Mouse (Mus musculus) midbrain, embryonic 10.5 days (tissue): ENCODE data around the gene Ccdc85b. TPM values are rescaled to one million over a fixed set of nuclear protein-coding genes. Genes with fewer than 3 reads are reported as not detected.
A peak's percentile ranks its signal among the peaks of the same experiment; 100 is the strongest.

Experiments used
- DNase-seq: peaks from one replicate; pipeline ENCODE4 v3.0.0-alpha.2; 2017; ENCODE audit warnings: low spot score
- H3K27ac ChIP-seq: fragments of 300-500 bp; sonication (generic); replicated peaks from 2 replicates; pipeline ENCODE4 v1.5.1; 2016; ENCODE audit warnings: mild to moderate bottlenecking
- H3K27me3 ChIP-seq: fragments of 300-500 bp; sonication (generic); 2 replicates; pipeline ENCODE4 v1.6.1; 2016; ENCODE audit warnings: low read depth, mild to moderate bottlenecking; ENCODE audit not compliant: poor library complexity, severe bottlenecking
- H3K36me3 ChIP-seq: fragments of 300-500 bp; sonication (generic); 2 replicates; pipeline ENCODE4 v1.6.1; 2016; ENCODE audit warnings: mild to moderate bottlenecking, moderate library complexity
- H3K4me1 ChIP-seq: fragments of 300-500 bp; sonication (generic); 2 replicates; pipeline ENCODE4 v1.6.1; 2016
- H3K4me3 ChIP-seq: fragments of 300-500 bp; sonication (generic); 2 replicates; pipeline ENCODE4 v1.5.1; 2016; ENCODE audit warnings: mild to moderate bottlenecking, moderate library complexity
- H3K9me3 ChIP-seq: fragments of 300-500 bp; sonication (generic); replicated peaks from 2 replicates; pipeline ENCODE4 v1.6.1; 2016; ENCODE audit warnings: mild to moderate bottlenecking
- WGBS: fragments of 180-500 bp; shearing (Covaris S2); methylation state at CpG from one replicate; pipeline ENCODE4 v1.1.7; 2016; 5-methylcytosine and 5-hydroxymethylcytosine counted together
- polyA plus RNA-seq: library from polyadenylated mRNA; unstranded; fragments of >200 nt; fragmentation: Nextera tagmentation; extraction: Ambion mirVana; gene quantifications from 2 replicates; pipeline ENCODE4 v1.2.1, GENCODE M21; 2016

The Ccdc85b gene
- polyA plus RNA-seq, 1 experiment from 2014 or later, result 6.0 TPM

DNA sequence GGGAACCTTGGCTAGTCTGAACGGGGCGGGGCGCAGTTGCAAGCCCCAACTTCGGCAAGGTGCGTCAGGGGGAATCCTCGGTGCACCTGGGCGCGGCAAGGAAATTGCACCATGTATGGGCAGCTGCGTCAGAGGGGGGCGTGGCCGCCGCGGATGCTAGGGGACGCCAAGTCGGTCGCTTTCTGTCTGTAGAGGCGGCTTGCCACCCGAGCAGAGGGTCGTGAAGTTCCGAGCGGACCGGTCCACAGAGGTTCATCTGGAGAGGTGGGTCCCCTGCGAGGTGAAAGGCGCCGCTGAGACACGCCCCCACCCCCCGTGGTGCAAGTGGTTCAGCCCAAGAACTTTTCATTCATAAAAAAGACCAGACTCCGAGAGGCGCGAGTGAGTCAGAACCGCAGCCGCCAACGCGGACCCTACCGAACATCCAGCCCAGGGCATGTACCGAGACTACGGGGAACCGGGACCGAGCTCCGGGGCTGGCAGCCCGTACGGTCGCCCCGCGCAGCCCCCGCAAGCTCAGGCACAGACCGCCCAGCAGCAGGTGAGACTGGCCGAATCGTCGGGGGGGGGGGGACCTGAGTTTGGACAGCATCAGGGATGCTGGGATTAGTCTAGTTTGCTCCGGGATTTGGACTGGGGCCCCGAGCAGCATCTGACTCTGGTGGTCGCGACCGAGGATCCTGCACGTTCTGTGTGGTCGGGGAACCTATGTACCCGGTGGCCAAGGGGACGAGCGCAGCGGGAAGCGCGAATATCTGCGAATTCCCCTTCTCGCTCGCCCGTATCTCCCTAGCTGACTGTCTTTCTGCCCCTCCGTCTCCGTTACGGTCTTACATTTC lies 10.0 kb downstream of the Ccdc85b start, which contains the start of gene Fosl1:
Gene Fosl1 (plus strand): TSS at position 33 of the 839 bp plus-strand sequence.
- under 1% methylated on average over 70 of the region's 70 CpGs for WGBS
- Histone ChIP-seq H3K36me3 (no peaks in the 10 kb centered on the region), H3K27me3 (peaks cover 78% of the 10 kb centered on the region), H3K9me3 (0 out of 2 replicates have a peak, but pooled peaks cover 4% of the 10 kb centered on the region), H3K4me1 (peaks cover 22% of the 10 kb centered on the region), H3K4me3 (peak within 1 kb of the TSS; percentile 70), H3K27ac (peak within 1 kb of the TSS; percentile 46; the same call in 1 of the 2 replicates)
- peak; percentile 56 for DNase-seq

DNA sequence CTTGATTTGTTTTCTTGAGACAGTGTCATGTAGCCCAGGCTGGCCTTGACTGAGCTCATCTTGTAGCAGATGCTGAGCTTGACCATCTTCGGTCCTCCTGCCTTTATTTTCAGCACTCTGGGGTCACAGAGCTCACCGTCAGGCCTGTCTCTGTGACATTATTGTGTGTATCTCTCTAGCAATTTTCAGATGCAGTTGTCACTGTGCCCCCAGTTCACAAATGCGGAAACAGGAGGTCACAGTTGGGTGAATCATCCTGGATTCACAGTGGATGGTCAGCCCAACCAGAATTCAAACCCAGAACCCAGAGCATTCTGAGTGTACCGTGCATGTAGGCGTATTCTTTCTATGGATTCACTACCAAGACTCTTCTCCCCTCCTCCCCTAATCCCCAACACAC lies 11.9 kb downstream of the Ccdc85b start:
- Histone ChIP-seq H3K4me3 (no peak overlapping the region), H3K27ac (no peak overlapping the region), H3K4me1 (peaks cover 22% of the 10 kb centered on the region), H3K36me3 (no peaks in the 10 kb centered on the region), H3K27me3 (peaks cover 65% of the 10 kb centered on the region), H3K9me3 (0 out of 2 replicates have a peak, but pooled peaks cover 4% of the 10 kb centered on the region)
- no peak for DNase-seq
- WGBS, result 91% methylated on average over 5 of the region's 5 CpGs

DNA sequence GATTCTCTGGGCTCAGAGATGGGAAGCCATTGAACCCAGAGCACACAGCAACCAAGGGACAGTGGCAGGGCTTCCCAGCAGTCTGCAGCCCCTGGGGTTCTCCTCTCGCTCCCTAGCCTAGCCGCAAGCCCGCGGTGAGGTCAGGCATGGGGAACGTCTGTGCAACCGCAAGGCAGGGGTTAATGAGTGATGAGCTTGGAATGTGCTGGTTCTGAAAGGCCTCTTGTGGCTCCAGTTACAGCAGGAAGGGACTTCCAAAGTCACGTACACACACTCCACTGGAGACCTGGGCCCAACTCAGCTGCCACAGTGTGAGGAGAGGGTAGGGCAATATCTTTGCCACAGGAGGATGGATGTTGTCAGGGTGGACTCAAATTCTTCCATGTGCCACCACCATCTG lies 12.7 kb downstream of the Ccdc85b start:
- H3K4me3 ChIP-seq, result no peak overlapping the region
- no peaks in the 10 kb centered on the region for H3K36me3 ChIP-seq
- 48% methylated on average over 7 of the region's 7 CpGs for WGBS
- peaks cover 57% of the 10 kb centered on the region for H3K27me3 ChIP-seq
- H3K27ac ChIP-seq, result no peak overlapping the region
- H3K9me3 ChIP-seq, result peaks cover 10% of the 10 kb centered on the region; the same call in 1 of the 2 replicates
- peaks cover 22% of the 10 kb centered on the region for H3K4me1 ChIP-seq
- no peak for DNase-seq

DNA sequence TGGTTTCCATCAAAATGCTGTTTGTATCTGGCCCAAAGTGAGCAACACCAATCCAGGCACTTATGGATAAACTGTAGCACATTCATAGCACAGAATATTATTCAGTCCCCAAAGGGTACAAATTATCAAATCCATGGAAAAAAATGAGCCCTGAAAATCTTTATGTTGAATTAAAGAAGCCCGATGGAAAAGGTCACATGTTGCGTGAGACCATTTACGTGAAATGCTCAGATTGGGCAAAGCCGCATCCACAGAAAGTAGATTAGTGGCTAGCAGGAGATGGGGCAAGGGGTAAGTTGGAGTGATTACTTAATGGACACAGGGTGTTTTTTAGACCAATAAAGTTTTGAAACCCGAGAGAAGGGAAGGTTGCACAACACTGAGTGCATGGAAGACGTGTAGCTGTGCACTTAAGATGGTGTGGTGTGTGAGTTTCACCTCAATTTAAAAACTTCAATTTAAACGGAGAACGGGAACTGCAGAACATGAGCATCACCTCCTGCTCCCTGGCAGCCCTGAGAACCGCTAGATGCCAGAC lies 13.3 kb downstream of the Ccdc85b start:
- no peak overlapping the region for H3K27ac ChIP-seq
- peaks cover 52% of the 10 kb centered on the region for H3K27me3 ChIP-seq
- H3K4me3 ChIP-seq, result no peak overlapping the region
- H3K9me3 ChIP-seq, result peaks cover 11% of the 10 kb centered on the region; the same call in 1 of the 2 replicates
- no peak for DNase-seq
- no peaks in the 10 kb centered on the region for H3K36me3 ChIP-seq
- 72% methylated on average over 9 of the region's 9 CpGs for WGBS
- H3K4me1 ChIP-seq, result peaks cover 22% of the 10 kb centered on the region

DNA sequence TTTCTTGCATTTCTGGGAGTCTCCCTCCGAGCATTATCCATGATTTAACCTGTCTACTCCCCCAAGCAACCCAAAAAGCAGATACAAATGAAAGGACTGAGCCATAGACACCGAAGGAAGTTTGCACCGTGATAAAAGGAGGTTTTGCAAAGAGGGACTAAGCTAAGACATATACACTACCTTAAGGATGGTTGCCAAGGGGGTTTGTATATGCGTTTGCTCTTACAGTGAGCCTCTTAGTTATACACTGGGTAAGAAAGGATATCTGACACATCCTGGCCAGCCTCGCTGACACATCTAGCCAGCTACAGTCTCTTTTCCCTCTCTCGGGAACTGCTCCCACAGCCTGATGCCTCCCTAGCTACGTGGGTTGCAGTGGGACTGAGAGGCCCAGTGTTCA lies 23.7 kb downstream of the Ccdc85b start:
- Histone ChIP-seq H3K27me3 (no peaks in the 10 kb centered on the region), H3K9me3 (no peaks in the 10 kb centered on the region), H3K4me1 (peaks cover 16% of the 10 kb centered on the region), H3K4me3 (peak overlapping the region; percentile 41; the same call in 1 of the 2 replicates), H3K27ac (0 out of 2 replicates have a peak overlapping the region, but pooled peaks have one; percentile 77), H3K36me3 (no peaks in the 10 kb centered on the region)
- no peak for DNase-seq
- WGBS, result 71% methylated on average over 7 of the region's 7 CpGs

DNA sequence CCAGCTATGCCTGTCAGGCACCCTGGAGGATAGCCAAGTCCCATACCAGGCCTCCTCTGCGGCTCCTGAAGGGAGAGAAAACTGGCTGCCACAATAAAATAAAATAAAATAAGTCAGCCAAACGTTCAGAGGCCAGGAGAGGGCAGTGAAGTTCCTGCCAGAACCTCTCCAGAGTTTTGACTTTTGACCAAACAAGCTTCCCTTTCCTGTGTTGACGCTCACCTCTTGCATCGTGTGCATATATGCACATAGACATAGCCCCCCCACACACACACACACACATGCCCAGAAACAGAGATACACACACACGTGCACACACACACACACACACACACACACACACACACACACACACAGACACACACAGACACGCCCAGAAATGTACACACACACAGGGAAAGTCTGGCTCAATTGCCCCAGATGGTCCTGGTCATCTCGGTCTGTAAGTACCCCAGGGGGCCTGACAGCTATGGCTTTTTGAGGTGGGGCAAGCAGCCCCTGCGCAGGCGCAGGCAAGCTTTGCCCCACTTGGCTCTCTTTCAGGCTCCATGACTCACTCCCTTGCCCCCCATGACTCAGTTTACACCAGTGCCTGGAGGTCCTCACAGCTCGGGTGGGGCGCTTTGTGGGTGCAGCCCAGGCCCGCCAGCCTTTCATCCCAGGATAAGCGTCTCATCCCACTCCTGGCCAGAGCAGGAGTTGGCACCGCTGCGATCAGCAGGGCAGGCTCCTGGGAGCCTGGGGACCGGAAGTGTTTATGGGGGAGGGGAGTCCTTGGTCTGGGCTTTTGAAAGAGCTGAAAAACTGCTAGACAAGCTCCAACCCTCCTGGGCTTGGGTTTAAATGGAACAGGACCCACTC lies 24.5 kb downstream of the Ccdc85b start:
- Histone ChIP-seq H3K27me3 (no peaks in the 10 kb centered on the region), H3K4me1 (peaks cover 16% of the 10 kb centered on the region), H3K9me3 (no peaks in the 10 kb centered on the region), H3K27ac (peak overlapping the region; percentile 77), H3K36me3 (no peaks in the 10 kb centered on the region), H3K4me3 (peak overlapping the region; percentile 41)
- peak; percentile 33 for DNase-seq
- 22% methylated on average over 16 of the region's 16 CpGs for WGBS

DNA sequence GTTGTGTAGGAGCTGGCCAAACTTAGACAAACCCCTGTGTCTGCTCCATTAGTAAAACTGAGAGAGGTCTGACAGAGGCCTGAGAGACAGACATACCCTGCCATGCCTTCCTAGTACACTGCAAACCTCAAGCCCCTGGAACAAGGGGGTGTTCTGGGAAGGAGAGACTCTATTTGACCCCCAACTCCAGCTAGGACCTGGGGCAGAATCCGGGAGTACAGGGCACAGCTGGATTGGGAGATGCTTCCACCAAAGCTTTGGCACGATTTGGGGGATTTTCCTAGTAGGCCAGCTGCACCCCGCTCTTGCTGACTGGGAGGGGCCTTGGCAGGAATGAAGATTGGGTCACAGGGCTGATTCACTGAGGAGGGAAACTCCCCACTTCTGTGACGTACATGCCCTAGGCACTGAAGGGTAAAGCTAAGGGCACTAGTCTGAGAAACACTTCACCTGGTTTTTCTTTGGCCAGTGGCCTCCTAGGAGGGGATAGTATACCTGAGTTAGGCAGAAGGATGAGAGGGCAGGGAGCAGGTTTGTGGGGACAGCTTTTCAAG lies 25.7 kb downstream of the Ccdc85b start:
- Histone ChIP-seq H3K36me3 (peaks cover 8% of the 10 kb centered on the region), H3K4me3 (no peak overlapping the region), H3K27me3 (no peaks in the 10 kb centered on the region), H3K27ac (no peak overlapping the region), H3K4me1 (peaks cover 18% of the 10 kb centered on the region), H3K9me3 (no peaks in the 10 kb centered on the region)
- DNase-seq, result no peak
- WGBS, result 75% methylated on average over 4 of the region's 4 CpGs

DNA sequence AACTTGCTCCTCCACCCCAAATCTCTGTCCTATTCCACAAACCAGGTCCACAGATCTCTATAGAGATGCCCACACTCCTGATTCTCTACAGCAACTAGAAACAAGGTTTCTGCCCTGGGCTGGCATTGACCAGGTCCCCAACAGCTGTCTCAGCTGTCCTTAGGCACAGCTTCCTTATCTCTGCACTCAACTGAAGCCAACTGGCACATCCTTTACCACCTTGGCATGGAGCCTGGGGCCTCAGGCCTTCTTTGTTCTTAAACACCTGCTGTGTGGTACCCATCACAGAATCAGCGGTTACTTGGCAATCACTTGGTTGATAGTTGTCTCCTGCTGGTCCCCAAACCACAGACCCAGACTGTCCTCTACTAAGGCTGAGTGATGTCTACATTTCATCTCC lies 27.3 kb downstream of the Ccdc85b start:
- H3K36me3 ChIP-seq, result peaks cover 20% of the 10 kb centered on the region
- 95% methylated on average over 1 of the region's 1 CpGs for WGBS
- H3K27ac ChIP-seq, result no peak overlapping the region
- H3K4me3 ChIP-seq, result no peak overlapping the region
- no peaks in the 10 kb centered on the region for H3K27me3 ChIP-seq
- H3K9me3 ChIP-seq, result no peaks in the 10 kb centered on the region
- peaks cover 33% of the 10 kb centered on the region for H3K4me1 ChIP-seq
- no peak for DNase-seq

DNA sequence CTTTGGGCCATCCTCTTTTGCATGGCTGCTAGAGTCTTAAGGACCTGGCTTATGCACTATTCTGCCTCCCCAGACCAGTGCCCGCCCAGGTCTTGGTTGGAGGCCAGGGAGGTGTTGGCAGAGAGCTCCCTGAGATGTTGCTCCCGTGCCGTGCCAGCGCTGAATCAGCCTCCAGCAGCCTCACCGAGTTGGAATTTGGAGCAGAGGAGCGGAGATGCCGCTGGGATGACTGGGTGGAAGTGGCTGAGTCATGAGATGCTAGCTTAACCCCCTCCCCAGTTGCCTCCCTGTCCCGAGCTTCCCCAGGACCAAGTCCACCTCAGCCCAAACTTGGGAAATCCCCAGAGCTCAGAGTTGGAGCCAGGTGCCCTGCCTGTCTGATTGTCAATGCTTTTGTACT lies 27.9 kb downstream of the Ccdc85b start:
- no peaks in the 10 kb centered on the region for H3K27me3 ChIP-seq
- H3K4me3 ChIP-seq, result no peak overlapping the region
- H3K36me3 ChIP-seq, result peaks cover 20% of the 10 kb centered on the region
- no peaks in the 10 kb centered on the region for H3K9me3 ChIP-seq
- DNase-seq, result no peak
- peaks cover 33% of the 10 kb centered on the region for H3K4me1 ChIP-seq
- 76% methylated on average over 8 of the region's 8 CpGs for WGBS
- no peak overlapping the region for H3K27ac ChIP-seq

DNA sequence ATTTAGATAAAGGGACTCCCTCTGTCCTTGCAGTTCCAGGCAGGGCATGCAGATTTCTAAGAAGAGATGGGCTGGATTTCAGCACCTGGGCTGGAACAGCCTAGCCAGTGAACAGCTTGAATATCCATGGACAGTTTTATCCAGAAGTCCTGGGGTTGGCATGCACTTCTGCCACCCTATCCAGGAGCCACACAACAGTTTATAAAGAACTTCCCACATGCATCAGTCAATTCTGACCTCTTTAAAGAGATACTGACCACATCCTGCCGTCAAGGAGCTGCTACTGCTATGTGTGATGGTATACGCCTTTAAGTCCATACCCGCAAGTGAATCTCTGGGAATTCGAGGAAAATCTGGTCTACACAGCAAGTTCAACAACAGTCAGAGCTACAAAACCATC lies 28.5 kb downstream of the Ccdc85b start:
- Histone ChIP-seq H3K9me3 (no peaks in the 10 kb centered on the region), H3K27ac (no peak overlapping the region), H3K4me1 (peaks cover 35% of the 10 kb centered on the region), H3K4me3 (no peak overlapping the region), H3K27me3 (no peaks in the 10 kb centered on the region), H3K36me3 (peaks cover 20% of the 10 kb centered on the region)
- no peak for DNase-seq
- WGBS, result 85% methylated on average over 4 of the region's 4 CpGs

DNA sequence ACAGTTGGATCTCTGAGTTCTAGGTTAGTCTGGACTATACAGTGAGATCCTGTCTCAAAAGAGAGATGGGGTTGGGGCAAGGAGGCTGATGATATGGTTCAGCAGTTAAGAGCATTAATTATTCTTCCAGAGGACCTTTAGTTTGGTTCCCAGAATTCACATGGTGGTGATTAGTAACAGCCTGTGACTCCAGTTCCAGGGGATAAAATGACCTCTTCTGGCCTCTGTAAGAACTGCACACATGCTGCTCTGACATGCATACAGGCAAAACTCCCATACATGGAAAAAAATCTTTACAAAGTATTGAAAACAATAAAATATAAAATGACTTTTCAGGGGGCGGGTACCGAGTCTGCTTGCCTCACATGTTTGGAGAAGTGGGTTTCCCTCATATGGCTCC lies 29.6 kb downstream of the Ccdc85b start:
- H3K27me3 ChIP-seq, result no peaks in the 10 kb centered on the region
- H3K9me3 ChIP-seq, result no peaks in the 10 kb centered on the region
- DNase-seq, result no peak
- 82% methylated on average over 2 of the region's 2 CpGs for WGBS
- no peak overlapping the region for H3K4me3 ChIP-seq
- H3K4me1 ChIP-seq, result peaks cover 35% of the 10 kb centered on the region
- no peak overlapping the region for H3K27ac ChIP-seq
- H3K36me3 ChIP-seq, result peaks cover 24% of the 10 kb centered on the region

DNA sequence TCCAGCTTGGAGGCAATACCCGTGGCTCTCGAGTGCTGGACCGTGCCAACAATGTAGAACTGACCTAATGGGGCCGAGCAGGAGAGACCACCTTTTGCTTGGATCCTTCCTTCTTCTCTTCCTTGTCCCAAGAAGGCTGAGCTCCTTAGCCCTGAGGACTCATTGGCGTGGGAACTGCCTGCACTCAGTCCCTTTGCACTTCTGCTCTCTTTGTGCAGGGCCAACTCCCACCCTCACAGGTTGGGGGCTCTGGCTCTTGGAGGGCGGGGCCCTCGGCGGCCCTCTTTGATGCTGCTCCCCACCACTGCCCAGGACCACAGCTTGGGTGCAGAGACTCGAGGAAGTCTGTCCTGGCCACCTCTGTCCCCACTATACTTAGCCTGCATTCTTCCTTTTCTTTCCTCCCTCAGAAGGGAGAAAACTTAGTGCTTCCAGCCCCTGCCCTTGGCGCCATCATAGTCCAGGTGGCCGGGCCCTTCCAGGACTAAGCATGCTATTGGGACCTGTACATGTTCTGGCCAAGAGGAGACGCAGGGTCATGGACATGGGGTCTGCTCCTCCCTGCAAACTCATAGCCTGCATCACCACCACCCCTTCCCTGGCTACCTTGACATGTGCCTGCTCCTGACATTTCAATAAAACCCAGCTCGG lies 30.9 kb downstream of the Ccdc85b start:
- WGBS, result 93% methylated on average over 13 of the region's 13 CpGs
- H3K4me1 ChIP-seq, result peaks cover 39% of the 10 kb centered on the region
- peaks cover 38% of the 10 kb centered on the region for H3K36me3 ChIP-seq
- 0 out of 2 replicates have a peak overlapping the region, but pooled peaks have one; percentile 97 for H3K27ac ChIP-seq
- H3K27me3 ChIP-seq, result no peaks in the 10 kb centered on the region
- H3K9me3 ChIP-seq, result no peaks in the 10 kb centered on the region
- peak overlapping the region; percentile 89 for H3K4me3 ChIP-seq
- DNase-seq, result no peak
